Mouse (Mus musculus) MN1 (cell line): ENCODE results near the gene Pibf1.

Experiments used
- DNase-seq: peaks from one replicate; pipeline ENCODE4 v3.0.0-alpha.2; 2016; ENCODE audit warnings: low spot score

The Pibf1 gene

GRCm38 (mm10) chr14:99141786-99142633, 42.8 kb downstream of the Pibf1 start:
- DNase-seq = peak; percentile 87

- DNase-seq = peak; percentile 51
Measured at GRCm38 (mm10) chr14:99146841-99147240, 47.6 kb downstream of the Pibf1 start.

GRCm38 (mm10) chr14:99152683-99153082, 53.5 kb downstream of the Pibf1 start:
- no peak for DNase-seq

GRCm38 (mm10) chr14:99159940-99160339, 60.7 kb downstream of the Pibf1 start:
- no peak for DNase-seq

- DNase-seq = no peak
Measured at GRCm38 (mm10) chr14:99163051-99163450, 63.8 kb downstream of the Pibf1 start.

GRCm38 (mm10) chr14:99174138-99174745, 75.0 kb downstream of the Pibf1 start:
- DNase-seq = no peak

GRCm38 (mm10) chr14:99176559-99176958, 77.3 kb downstream of the Pibf1 start:
- DNase-seq = no peak

GRCm38 (mm10) chr14:99190153-99190790, 91.0 kb downstream of the Pibf1 start:
- no peak for DNase-seq

GRCm38 (mm10) chr14:99205865-99206264, 106.6 kb downstream of the Pibf1 start:
- DNase-seq = no peak

GRCm38 (mm10) chr14:99206591-99206990, 107.4 kb downstream of the Pibf1 start:
- no peak for DNase-seq

GRCm38 (mm10) chr14:99210431-99210830, 111.2 kb downstream of the Pibf1 start:
- no peak for DNase-seq

GRCm38 (mm10) chr14:99218396-99219012, 119.3 kb downstream of the Pibf1 start:
- DNase-seq = no peak

GRCm38 (mm10) chr14:99219757-99220171, 120.5 kb downstream of the Pibf1 start:
- DNase-seq = no peak

- DNase-seq = no peak
Measured at GRCm38 (mm10) chr14:99225929-99226328, 126.7 kb downstream of the Pibf1 start.

- DNase-seq = no peak
Measured at GRCm38 (mm10) chr14:99229071-99229780, 130.0 kb downstream of the Pibf1 start.

- no peak for DNase-seq
Measured at GRCm38 (mm10) chr14:99233056-99233455, 133.8 kb downstream of the Pibf1 start.

GRCm38 (mm10) chr14:99237115-99237514, 137.9 kb downstream of the Pibf1 start:
- DNase-seq = no peak

GRCm38 (mm10) chr14:99240563-99240962, 141.3 kb downstream of the Pibf1 start:
- DNase-seq = no peak

GRCm38 (mm10) chr14:99244508-99244907, 145.3 kb downstream of the Pibf1 start:
- DNase-seq = no peak

- DNase-seq = no peak
Measured at GRCm38 (mm10) chr14:99262026-99262425, 162.8 kb downstream of the Pibf1 start.

GRCm38 (mm10) chr14:99263816-99264215, 164.6 kb downstream of the Pibf1 start:
- no peak for DNase-seq

GRCm38 (mm10) chr14:99265791-99266190, 166.6 kb downstream of the Pibf1 start:
- no peak for DNase-seq
